Mouse (Mus musculus) gastrocnemius, postnatal 14 days (tissue): Measurements from ENCODE around the gene Zfp715. TPM values are rescaled to one million over a fixed set of nuclear protein-coding genes. Genes with fewer than 3 reads are reported as not detected.
"Not testable (repeated sequence)": the region's sequence is repeated elsewhere in the genome, so short reads cannot be mapped to it uniquely, and the experiment has no call there.

Source experiments
- DNase-seq: peaks from one replicate; pipeline ENCODE4 v3.0.0; 2021; ENCODE audit warnings: mixed read lengths
- intact Hi-C: fragments of 180-260 bp; cut with DNase I; formaldehyde crosslinking; loops from one replicate; pipeline ENCODE4 v1.15.1; 2025; ENCODE audit warnings: low total_unique reads
- long read RNA-seq, 2 experiments: library from polyadenylated mRNA; stranded (forward); transcript quantifications; one replicate each; pipeline ENCODE4 v2.0.0; 2021
- total RNA-seq, 2 experiments: library from RNA; stranded (reverse); gene quantifications; 2 replicates each; pipeline ENCODE4 v1.2.3; 2021

Gene Zfp715
- 1 to 10 TPM; 9.4 to 9.7 TPM for total RNA-seq
- long read RNA-seq, experiment 1, full-length matches to known transcripts: 5 of 15 reads
- long read RNA-seq, experiment 1, partial matches to known transcripts: 0 of 15 reads
- long read RNA-seq, experiment 1, other reads (novel, unspliced or antisense): 10 of 15 reads
- long read RNA-seq, experiment 2, full-length matches to known transcripts: 2 of 10 reads
- long read RNA-seq, experiment 2, partial matches to known transcripts: 0 of 10 reads
- long read RNA-seq, experiment 2, other reads (novel, unspliced or antisense): 8 of 10 reads

GRCm38 (mm10) chr7:43313013-43313428 lies at the start of gene Zfp715:
Gene Zfp715, minus strand, starts transcription at chr7:43313294.
- intact Hi-C loops: no loop called here

GRCm38 (mm10) chr7:43362021-43362420 lies 48.9 kb upstream of the Zfp715 start:
- no peak for DNase-seq
- intact Hi-C loops: no loop called here

More at GRCm38 (mm10) chr7:43313013-43313428, at the start of gene Zfp715:
- peak; percentile 89 for DNase-seq

- intact Hi-C loops: no loop called here
Measured at GRCm38 (mm10) chr7:43361442-43361841, 48.3 kb upstream of the Zfp715 start.

GRCm38 (mm10) chr7:43358556-43358955 lies 45.5 kb upstream of the Zfp715 start:
- intact Hi-C loops: no loop called here
- DNase-seq: no peak

More at GRCm38 (mm10) chr7:43361442-43361841, 48.3 kb upstream of the Zfp715 start:
- no peak for DNase-seq

- DNase-seq: no peak
- intact Hi-C loops: no loop called here
Measured at GRCm38 (mm10) chr7:43354893-43355835, 42.1 kb upstream of the Zfp715 start.

GRCm38 (mm10) chr7:43353758-43354157 lies 40.7 kb upstream of the Zfp715 start:
- DNase-seq: no peak
- intact Hi-C loops: no loop called here

- no peak for DNase-seq
- intact Hi-C loops: no loop called here
Measured at GRCm38 (mm10) chr7:43353118-43353517, 40.0 kb upstream of the Zfp715 start.

GRCm38 (mm10) chr7:43351154-43351553 lies 38.1 kb upstream of the Zfp715 start, which contains the start of gene Siglecf:
Gene Siglecf, plus strand, starts transcription at chr7:43351341.
- DNase-seq: no peak
- intact Hi-C loops: no loop called here

- DNase-seq, intact Hi-C loops: not testable (repeated sequence)
Measured at GRCm38 (mm10) chr7:43349623-43350022, 36.5 kb upstream of the Zfp715 start.

GRCm38 (mm10) chr7:43346571-43346970 lies 33.5 kb upstream of the Zfp715 start:
- intact Hi-C loops: no loop called here
- no peak for DNase-seq

GRCm38 (mm10) chr7:43346148-43346547 lies 33.1 kb upstream of the Zfp715 start:
- intact Hi-C loops: no loop called here

GRCm38 (mm10) chr7:43344491-43344890 lies 31.4 kb upstream of the Zfp715 start:
- no peak for DNase-seq
- intact Hi-C loops: no loop called here

More at GRCm38 (mm10) chr7:43346148-43346547, 33.1 kb upstream of the Zfp715 start:
- no peak for DNase-seq

GRCm38 (mm10) chr7:43344020-43344419 lies 30.9 kb upstream of the Zfp715 start:
- intact Hi-C loops: no loop called here

GRCm38 (mm10) chr7:43343191-43343590 lies 30.1 kb upstream of the Zfp715 start:
- no peak for DNase-seq
- intact Hi-C loops: no loop called here

More at GRCm38 (mm10) chr7:43344020-43344419, 30.9 kb upstream of the Zfp715 start:
- no peak for DNase-seq

- no peak for DNase-seq
- intact Hi-C loops: no loop called here
Measured at GRCm38 (mm10) chr7:43340771-43341170, 27.7 kb upstream of the Zfp715 start.

- DNase-seq: peak; percentile 22
- intact Hi-C loops: loop anchor here (2.0 kb wide), 1 partner anchor 49 kb away; no protein-coding TSS in a partner anchor
Measured at GRCm38 (mm10) chr7:43333899-43334298, 20.8 kb upstream of the Zfp715 start.

GRCm38 (mm10) chr7:43333203-43333602 lies 20.1 kb upstream of the Zfp715 start:
- peak; percentile 46 for DNase-seq

GRCm38 (mm10) chr7:43328101-43328500 lies 15.0 kb upstream of the Zfp715 start:
- intact Hi-C loops: no loop called here
- DNase-seq: no peak

More at GRCm38 (mm10) chr7:43333203-43333602, 20.1 kb upstream of the Zfp715 start:
- intact Hi-C loops: loop anchor here (2.0 kb wide), 1 partner anchor 48 kb away; no protein-coding TSS in a partner anchor

- intact Hi-C loops: no loop called here
- no peak for DNase-seq
Measured at GRCm38 (mm10) chr7:43326223-43326780, 13.2 kb upstream of the Zfp715 start.
